Mouse (Mus musculus): Measurements from ENCODE around the gene Rpl24. TPM values are rescaled to one million over a fixed set of nuclear protein-coding genes. Genes with fewer than 3 reads are reported as not detected.

Gene Rpl24
- polyA plus RNA-seq, 1 experiment from 2014 or later: 747 TPM

DNA sequence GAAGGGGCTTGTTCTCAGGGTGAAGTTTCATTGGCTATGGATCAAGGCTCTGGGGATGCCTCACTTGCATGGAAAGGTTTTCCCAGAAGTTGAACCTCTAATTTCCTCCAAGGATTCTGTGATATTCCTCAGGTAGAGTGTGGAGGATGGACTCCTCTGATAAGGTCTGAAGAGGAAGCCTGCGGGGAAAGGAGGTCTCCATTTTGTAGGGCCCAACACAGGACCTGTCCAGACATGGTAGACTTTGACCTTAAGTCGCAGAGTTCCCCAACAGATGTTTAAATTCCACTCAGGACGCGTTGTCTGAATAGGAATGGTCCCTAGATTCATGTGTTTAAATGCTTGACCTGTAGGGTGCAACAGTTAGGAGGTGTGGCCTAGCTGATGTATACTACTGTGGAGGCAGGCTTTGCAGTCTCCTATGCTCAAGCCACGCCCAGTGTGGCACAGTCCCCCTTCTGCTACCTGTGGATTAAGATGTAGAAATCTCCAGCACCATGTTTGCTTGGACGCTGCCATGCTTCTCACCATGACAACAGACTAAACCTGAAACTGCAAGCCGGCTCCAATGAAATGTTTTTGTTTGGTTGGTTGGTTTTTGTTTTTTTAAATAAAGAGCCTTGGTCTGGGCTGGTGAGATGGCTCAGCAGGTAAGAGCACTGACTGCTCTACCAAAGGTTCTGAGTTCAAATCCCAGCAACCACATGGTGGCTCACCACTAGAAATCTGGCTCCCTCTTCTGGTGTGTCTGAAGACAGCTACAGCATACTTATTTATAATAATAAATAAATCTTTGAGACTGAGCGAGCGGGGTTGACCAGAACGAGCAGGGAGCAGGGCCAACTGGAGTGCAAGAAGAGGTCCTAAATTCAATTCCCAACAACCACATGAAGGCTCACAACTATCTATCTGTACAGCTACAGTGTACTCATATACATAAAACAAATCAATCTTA lies 47.0 kb downstream of the Rpl24 start:
- WGBS: 91% methylated on average over 10 of the region's 10 CpGs
- Histone ChIP-seq H3K4me3 (replicated peaks) (no peak overlapping the region), H3K36me3 (peaks cover 41% of the 10 kb centered on the region), H3K27me3 (no peaks in the 10 kb centered on the region), H3K9me3 (replicated peaks) (no peaks in the 10 kb centered on the region), H3K4me2 (replicated peaks) (no peak overlapping the region), H3K9ac (no peak overlapping the region), H3K4me1 (no peaks in the 10 kb centered on the region), H3K27ac (replicated peaks) (no peak overlapping the region)
- ATAC-seq (ENCODE audit: insufficient number of reproducible peaks, low FRiP score, low TSS enrichment, low read depth): no peak

DNA sequence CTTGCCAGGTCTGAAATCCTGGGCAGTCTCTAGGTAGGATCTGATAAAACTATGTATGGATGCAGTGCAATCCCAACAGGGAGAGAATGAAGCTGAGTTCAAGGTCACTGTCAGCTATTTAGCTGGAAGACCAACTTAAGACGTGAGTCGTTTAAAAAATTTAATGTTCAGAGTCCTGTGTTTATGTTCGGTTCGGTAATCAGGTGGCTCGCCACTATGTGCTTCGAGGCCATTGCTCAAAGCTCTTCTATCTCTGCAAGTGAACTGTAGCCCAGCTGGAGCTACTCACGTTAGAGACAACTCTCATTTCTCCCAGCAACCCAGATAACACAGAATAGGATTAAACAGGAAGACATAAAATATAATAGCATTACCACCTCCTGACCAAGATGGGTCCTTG lies 48.0 kb downstream of the Rpl24 start:
- Histone ChIP-seq H3K9ac (no peak overlapping the region), H3K27me3 (no peaks in the 10 kb centered on the region), H3K4me2 (replicated peaks) (no peak overlapping the region), H3K9me3 (replicated peaks) (no peaks in the 10 kb centered on the region), H3K36me3 (peaks cover 48% of the 10 kb centered on the region), H3K27ac (replicated peaks) (no peak overlapping the region), H3K4me3 (replicated peaks) (no peak overlapping the region), H3K4me1 (no peaks in the 10 kb centered on the region)
- 86% methylated on average over 7 of the region's 7 CpGs for WGBS
- ATAC-seq (ENCODE audit: insufficient number of reproducible peaks, low FRiP score, low TSS enrichment, low read depth): no peak

DNA sequence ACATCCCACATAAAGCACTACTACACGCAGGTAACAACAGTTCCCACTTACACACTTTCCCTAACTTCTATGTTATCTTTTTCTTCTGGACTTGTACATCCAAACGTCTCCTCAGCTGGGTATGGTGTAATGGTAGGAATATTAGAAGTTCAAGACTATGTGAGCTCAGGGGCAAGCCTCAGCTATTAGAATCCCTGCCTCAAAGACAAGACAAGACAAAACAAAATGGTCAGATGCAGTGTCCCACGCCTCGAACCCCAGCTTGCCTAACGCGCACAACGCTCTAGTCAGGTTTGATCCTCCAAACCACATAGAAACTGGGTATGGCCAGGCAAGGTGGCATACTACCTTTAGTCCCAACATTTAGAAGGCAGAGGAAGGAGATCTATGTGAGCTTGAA lies 53.6 kb downstream of the Rpl24 start:
- ATAC-seq (ENCODE audit: insufficient number of reproducible peaks, low FRiP score, low TSS enrichment, low read depth): no peak
- H3K36me3 ChIP-seq: peaks cover 49% of the 10 kb centered on the region

More for the DNA sequence above, 53.6 kb downstream of the Rpl24 start:
- Histone ChIP-seq H3K4me3 (replicated peaks) (no peak overlapping the region), H3K9ac (no peak overlapping the region), H3K4me2 (replicated peaks) (no peak overlapping the region), H3K9me3 (replicated peaks) (no peaks in the 10 kb centered on the region), H3K27ac (replicated peaks) (no peak overlapping the region), H3K27me3 (no peaks in the 10 kb centered on the region), H3K4me1 (no peaks in the 10 kb centered on the region)
- WGBS: 98% methylated on average over 7 of the region's 7 CpGs

Other genes starting within 250 kb of the Rpl24 start
- gene Nfkbiz, start 127.4 kb upstream of the Rpl24 start, polyA plus RNA-seq (2015; fragmentation: Nextera tagmentation; extraction: Ambion mirVana): 5.8 and 6.4 TPM in 2 replicates
- 0.67 and 0.70 TPM in 2 replicates for gene Nxpe3, start 71.0 kb upstream of the Rpl24 start, polyA plus RNA-seq (2015; fragmentation: Nextera tagmentation; extraction: Ambion mirVana)
- 11.1 and 12.0 TPM in 2 replicates for gene Cep97, start 31.4 kb upstream of the Rpl24 start, polyA plus RNA-seq (2015; fragmentation: Nextera tagmentation; extraction: Ambion mirVana)
- 19.1 TPM in 2 replicates for gene Zbtb11, start 7.6 kb downstream of the Rpl24 start, polyA plus RNA-seq (2015; fragmentation: Nextera tagmentation; extraction: Ambion mirVana)
- 211 and 218 TPM in 2 replicates for gene Pcnp, start 63.5 kb downstream of the Rpl24 start, polyA plus RNA-seq (2015; fragmentation: Nextera tagmentation; extraction: Ambion mirVana)
- 22.0 and 23.0 TPM in 2 replicates for gene Trmt10c, start 71.5 kb downstream of the Rpl24 start, polyA plus RNA-seq (2015; fragmentation: Nextera tagmentation; extraction: Ambion mirVana)
- gene Senp7, start 82.1 kb downstream of the Rpl24 start, polyA plus RNA-seq (2015; fragmentation: Nextera tagmentation; extraction: Ambion mirVana): 29.9 and 33.1 TPM in 2 replicates
- gene Impg2, start 238.0 kb downstream of the Rpl24 start, polyA plus RNA-seq (2015; fragmentation: Nextera tagmentation; extraction: Ambion mirVana): 0.13 and 0.24 TPM in 2 replicates

Measured in embryonic facial prominence, embryonic 15.5 days (tissue).